Mouse (Mus musculus): ENCODE data around the gene Atp6v0e2. TPM values are rescaled to one million over a fixed set of nuclear protein-coding genes. Genes with fewer than 3 reads are reported as not detected.

Gene Atp6v0e2
- polyA plus RNA-seq, 1 experiment = not detected

DNA sequence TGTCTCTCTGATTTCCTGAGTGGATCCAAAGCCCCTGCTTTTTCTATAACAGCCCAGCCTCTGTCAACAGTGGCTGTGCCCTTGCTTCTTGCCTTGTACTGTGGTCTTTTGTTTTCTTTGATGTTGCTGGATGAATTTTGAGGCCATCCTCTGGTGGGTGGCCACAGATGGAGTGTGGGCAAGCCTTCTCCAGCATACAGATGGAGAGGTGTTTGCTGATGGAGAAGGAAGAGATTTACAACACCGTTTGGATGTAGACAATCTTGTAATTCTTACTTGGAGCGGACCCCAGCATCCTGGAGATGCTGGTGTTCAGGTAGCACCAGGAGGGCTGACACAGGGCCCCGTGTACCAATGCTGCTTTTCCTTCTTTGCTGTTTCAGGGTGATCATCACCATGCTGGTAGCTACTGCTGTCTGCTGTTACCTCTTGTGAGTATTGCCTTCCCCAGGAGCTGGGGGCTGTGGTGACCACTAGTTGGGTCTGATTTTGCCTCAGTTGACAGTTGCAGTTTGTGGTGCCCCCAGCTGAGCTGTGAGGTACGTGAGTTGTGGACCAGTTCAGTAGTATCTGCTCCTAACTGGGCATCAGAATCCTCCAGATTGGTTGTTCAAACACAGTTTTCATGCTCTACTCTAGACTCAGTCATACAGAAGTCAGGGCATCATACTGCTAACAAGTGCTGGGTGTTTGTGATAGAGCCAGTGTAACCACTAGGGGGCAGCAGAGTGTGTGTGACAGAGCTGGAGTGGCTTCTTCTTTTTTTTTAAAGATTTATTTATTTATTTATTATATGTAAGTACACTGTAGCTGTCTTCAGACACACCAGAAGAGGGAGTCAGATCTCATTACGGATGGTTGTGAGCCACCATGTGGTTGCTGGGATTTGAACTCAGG is 1.7 kb downstream of the Atp6v0e2 start:
- no peak overlapping the region for H3K27ac ChIP-seq (ENCODE audit: insufficient read depth, low read depth, low read length)
- no peak for TF ChIP-seq POLR2A (IDR thresholded peaks at IDR 0.05; ENCODE audit: borderline replicate concordance, low read depth, low read length)
- no peak for TF ChIP-seq CTCF (IDR thresholded peaks at IDR 0.05; ENCODE audit: low read depth, low read length)
- peaks cover 7% of the 10 kb centered on the region for H3K4me1 ChIP-seq (ENCODE audit: control insufficient read depth, insufficient read depth, low read length)
- no peak overlapping the region for H3K4me3 ChIP-seq (ENCODE audit: insufficient read depth, low read length)

- no peak overlapping the region for H3K27ac ChIP-seq (ENCODE audit: insufficient read depth, low read depth, low read length)
- no peak overlapping the region for H3K4me3 ChIP-seq (ENCODE audit: insufficient read depth, low read length)
- H3K4me1 ChIP-seq (ENCODE audit: control insufficient read depth, insufficient read depth, low read length) = peaks cover 7% of the 10 kb centered on the region
- no peak for TF ChIP-seq CTCF (IDR thresholded peaks at IDR 0.05; ENCODE audit: low read depth, low read length)
- TF ChIP-seq POLR2A (IDR thresholded peaks at IDR 0.05; ENCODE audit: borderline replicate concordance, low read depth, low read length) = no peak
Observed at GRCm38 (mm10) chr6:48539860-48540259, 2.4 kb downstream of the Atp6v0e2 start.

- H3K4me1 ChIP-seq (ENCODE audit: control insufficient read depth, insufficient read depth, low read length) = peaks cover 7% of the 10 kb centered on the region
- H3K4me3 ChIP-seq (ENCODE audit: insufficient read depth, low read length) = no peak overlapping the region
- H3K27ac ChIP-seq (ENCODE audit: insufficient read depth, low read depth, low read length) = no peak overlapping the region
- TF ChIP-seq POLR2A (IDR thresholded peaks at IDR 0.05; ENCODE audit: borderline replicate concordance, low read depth, low read length) (no peak), CTCF (IDR thresholded peaks at IDR 0.05; ENCODE audit: low read depth, low read length) (no peak)
Observed at GRCm38 (mm10) chr6:48540721-48541120, 3.3 kb downstream of the Atp6v0e2 start.

GRCm38 (mm10) chr6:48541560-48542450 is 4.4 kb downstream of the Atp6v0e2 start:
- Histone ChIP-seq H3K4me1 (ENCODE audit: control insufficient read depth, insufficient read depth, low read length) (no peaks in the 10 kb centered on the region), H3K27ac (ENCODE audit: insufficient read depth, low read depth, low read length) (no peak overlapping the region), H3K4me3 (ENCODE audit: insufficient read depth, low read length) (no peak overlapping the region)
- TF ChIP-seq CTCF (IDR thresholded peaks at IDR 0.05; ENCODE audit: low read depth, low read length) (no peak), POLR2A (IDR thresholded peaks at IDR 0.05; ENCODE audit: borderline replicate concordance, low read depth, low read length) (no peak)

- TF ChIP-seq CTCF (IDR thresholded peaks at IDR 0.05; ENCODE audit: low read depth, low read length) = no peak
- TF ChIP-seq POLR2A (IDR thresholded peaks at IDR 0.05; ENCODE audit: borderline replicate concordance, low read depth, low read length) = no peak
- Histone ChIP-seq H3K4me1 (ENCODE audit: control insufficient read depth, insufficient read depth, low read length) (no peaks in the 10 kb centered on the region), H3K27ac (ENCODE audit: insufficient read depth, low read depth, low read length) (no peak overlapping the region), H3K4me3 (ENCODE audit: insufficient read depth, low read length) (no peak overlapping the region)
Observed at GRCm38 (mm10) chr6:48542631-48543030, 5.2 kb downstream of the Atp6v0e2 start.

DNA sequence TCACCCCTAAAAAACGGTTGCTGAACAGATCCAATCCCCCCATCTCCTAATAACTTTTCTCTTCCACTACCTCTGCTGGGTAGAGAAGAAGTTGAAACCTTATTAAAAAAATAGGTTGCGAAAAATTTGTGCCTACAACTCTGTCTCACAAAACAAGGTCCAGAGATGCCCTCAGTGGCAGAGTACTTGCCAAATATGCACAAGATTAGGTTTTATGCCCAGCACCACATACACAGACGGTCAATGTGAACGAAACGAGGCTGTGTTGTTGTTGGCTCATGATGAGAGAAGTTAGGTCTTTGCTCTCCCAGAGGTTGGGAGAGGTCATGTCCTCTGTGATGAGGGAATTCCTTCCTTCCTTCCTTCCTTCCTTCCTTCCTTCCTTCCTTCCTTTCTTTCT is 7.8 kb downstream of the Atp6v0e2 start:
- Histone ChIP-seq H3K4me3 (ENCODE audit: insufficient read depth, low read length) (no peak overlapping the region), H3K4me1 (ENCODE audit: control insufficient read depth, insufficient read depth, low read length) (no peaks in the 10 kb centered on the region), H3K27ac (ENCODE audit: insufficient read depth, low read depth, low read length) (no peak overlapping the region)
- no peak for TF ChIP-seq CTCF (IDR thresholded peaks at IDR 0.05; ENCODE audit: low read depth, low read length)
- no peak for TF ChIP-seq POLR2A (IDR thresholded peaks at IDR 0.05; ENCODE audit: borderline replicate concordance, low read depth, low read length)

DNA sequence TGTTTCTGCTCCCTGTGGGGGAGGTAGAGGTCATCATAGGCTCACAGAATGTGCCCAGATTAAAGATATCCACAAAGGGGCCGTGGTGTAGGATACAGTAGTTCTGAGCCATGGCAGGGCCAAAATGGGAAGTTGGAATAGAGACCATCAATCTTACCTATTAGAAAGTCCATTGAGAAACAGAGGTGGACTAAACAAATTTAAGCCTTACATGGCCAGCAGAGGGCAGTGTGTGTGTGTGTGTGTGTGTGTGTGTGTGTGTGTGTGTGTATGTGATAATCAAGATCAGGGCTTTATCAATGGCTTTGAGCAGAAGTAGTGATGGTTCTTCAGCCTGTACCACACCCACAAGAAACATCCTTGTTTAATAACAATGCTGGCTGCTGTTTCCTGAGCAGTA is 8.9 kb downstream of the Atp6v0e2 start:
- no peak overlapping the region for H3K4me3 ChIP-seq (ENCODE audit: insufficient read depth, low read length)
- no peak overlapping the region for H3K27ac ChIP-seq (ENCODE audit: insufficient read depth, low read depth, low read length)
- TF ChIP-seq POLR2A (IDR thresholded peaks at IDR 0.05; ENCODE audit: borderline replicate concordance, low read depth, low read length) (no peak), CTCF (IDR thresholded peaks at IDR 0.05; ENCODE audit: low read depth, low read length) (no peak)
- no peaks in the 10 kb centered on the region for H3K4me1 ChIP-seq (ENCODE audit: control insufficient read depth, insufficient read depth, low read length)

- no peaks in the 10 kb centered on the region for H3K4me1 ChIP-seq (ENCODE audit: control insufficient read depth, insufficient read depth, low read length)
- no peak overlapping the region for H3K4me3 ChIP-seq (ENCODE audit: insufficient read depth, low read length)
- TF ChIP-seq CTCF (IDR thresholded peaks at IDR 0.05; ENCODE audit: low read depth, low read length) (no peak), POLR2A (IDR thresholded peaks at IDR 0.05; ENCODE audit: borderline replicate concordance, low read depth, low read length) (no peak)
- no peak overlapping the region for H3K27ac ChIP-seq (ENCODE audit: insufficient read depth, low read depth, low read length)
Observed at GRCm38 (mm10) chr6:48546858-48547257, 9.4 kb downstream of the Atp6v0e2 start.

- Histone ChIP-seq H3K4me1 (ENCODE audit: control insufficient read depth, insufficient read depth, low read length) (no peaks in the 10 kb centered on the region), H3K27ac (ENCODE audit: insufficient read depth, low read depth, low read length) (no peak overlapping the region), H3K4me3 (ENCODE audit: insufficient read depth, low read length) (no peak overlapping the region)
- TF ChIP-seq CTCF (IDR thresholded peaks at IDR 0.05; ENCODE audit: low read depth, low read length) (no peak), POLR2A (IDR thresholded peaks at IDR 0.05; ENCODE audit: borderline replicate concordance, low read depth, low read length) (no peak)
Observed at GRCm38 (mm10) chr6:48548314-48548713, 10.9 kb downstream of the Atp6v0e2 start.
